Mouse (Mus musculus): ENCODE measurements at regions not wholly inside any gene's neighbourhood (a gene's known extent, or its start where the extent isn't known, plus 50 kb on each side); places are given as distances from the start of the nearest gene placed in this dataset.

DNA sequence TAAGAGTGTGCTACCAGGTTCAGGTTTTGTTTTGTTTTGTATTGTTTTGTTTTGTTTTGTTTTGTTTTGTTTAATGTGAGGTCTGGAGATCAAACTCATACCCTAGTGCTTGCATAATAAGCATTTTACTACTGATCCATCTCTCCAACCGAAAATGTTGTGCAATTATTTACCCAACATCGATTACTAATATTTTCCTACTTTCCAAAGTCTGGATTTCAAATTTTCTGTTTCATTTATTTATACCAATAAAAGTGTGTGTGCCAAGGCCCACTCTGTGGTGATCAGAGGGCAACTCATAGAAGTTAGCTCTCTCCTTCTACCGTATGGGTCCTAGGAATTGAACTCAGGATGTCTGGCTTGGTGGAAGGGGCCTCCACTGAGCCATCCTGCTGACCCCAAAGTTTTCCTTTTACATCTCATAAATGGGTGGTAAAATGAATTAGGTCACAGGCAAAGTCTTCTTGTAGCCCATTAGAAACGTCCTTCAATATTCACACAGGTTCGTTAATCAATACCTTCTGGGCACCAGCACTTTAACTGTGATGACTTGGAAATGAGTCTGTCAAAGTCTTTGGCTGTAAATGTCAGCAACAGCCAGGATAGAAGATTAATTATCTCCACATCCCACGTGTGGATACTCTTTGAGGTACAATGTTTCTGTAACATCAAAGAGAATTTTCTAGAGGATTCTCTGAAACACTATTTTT is 158.9 kb upstream of the Mgat5 start:
- TF ChIP-seq POLR2A (IDR thresholded peaks at IDR 0.05; ENCODE audit: extremely low read depth, insufficient read depth, low read length) (no peak), CTCF (IDR thresholded peaks at IDR 0.05; ENCODE audit: low read depth, low read length) (no peak)

Data from liver, adult 2 months (tissue).